Mouse (Mus musculus): ENCODE measurements around the gene Zfp935. TPM values are rescaled to one million over a fixed set of nuclear protein-coding genes. Genes with fewer than 3 reads are reported as not detected.
"Not testable (repeated sequence)": the region's sequence is repeated elsewhere in the genome, so short reads cannot be mapped to it uniquely, and the experiment has no call there.

The Zfp935 gene
- polyA plus RNA-seq (2012; ENCODE audit: insufficient read depth, insufficient read length, missing spikeins), result not detected in 2 replicates

GRCm38 (mm10) chr13:62558189-62559110, at the start of gene Zfp935:
Zfp935 (minus strand) TSS chr13:62558511.
- H3K27ac ChIP-seq (replicated peaks; ENCODE audit: low read depth, low read length); H3K4me1 ChIP-seq (ENCODE audit: control insufficient read depth, insufficient read depth, insufficient read length, low read length): not testable (repeated sequence)
- peak within 1 kb of the TSS; percentile 63 for H3K4me3 ChIP-seq (ENCODE audit: insufficient read depth, low read depth, low read length)

- H3K4me3 ChIP-seq (ENCODE audit: insufficient read depth, low read depth, low read length); H3K4me1 ChIP-seq (ENCODE audit: control insufficient read depth, insufficient read depth, insufficient read length, low read length); H3K27ac ChIP-seq (replicated peaks; ENCODE audit: low read depth, low read length): not testable (repeated sequence)
These were observed 12.8 kb upstream of the Zfp935 start, which contains the start of gene Zfp934 for GRCm38 (mm10) chr13:62571099-62571498. Zfp934 (minus strand) TSS chr13:62571199.

- H3K4me3 ChIP-seq (ENCODE audit: insufficient read depth, low read depth, low read length); H3K4me1 ChIP-seq (ENCODE audit: control insufficient read depth, insufficient read depth, insufficient read length, low read length); H3K27ac ChIP-seq (replicated peaks; ENCODE audit: low read depth, low read length): not testable (repeated sequence)
These were observed 3.4 kb upstream of the Zfp935 start for GRCm38 (mm10) chr13:62561696-62562095.

- H3K4me1 ChIP-seq (ENCODE audit: control insufficient read depth, insufficient read depth, insufficient read length, low read length); H3K4me3 ChIP-seq (ENCODE audit: insufficient read depth, low read depth, low read length); H3K27ac ChIP-seq (replicated peaks; ENCODE audit: low read depth, low read length): not testable (repeated sequence)
These were observed 28.2 kb downstream of the Zfp935 start for GRCm38 (mm10) chr13:62530129-62530528.

GRCm38 (mm10) chr13:62510641-62511420, 47.5 kb downstream of the Zfp935 start:
- not testable (repeated sequence) for H3K4me3 ChIP-seq (ENCODE audit: insufficient read depth, low read depth, low read length); H3K4me1 ChIP-seq (ENCODE audit: control insufficient read depth, insufficient read depth, insufficient read length, low read length); H3K27ac ChIP-seq (replicated peaks; ENCODE audit: low read depth, low read length)

GRCm38 (mm10) chr13:62472661-62473060, 85.7 kb downstream of the Zfp935 start:
- not testable (repeated sequence) for H3K27ac ChIP-seq (replicated peaks; ENCODE audit: low read depth, low read length); H3K4me3 ChIP-seq (ENCODE audit: insufficient read depth, low read depth, low read length); H3K4me1 ChIP-seq (ENCODE audit: control insufficient read depth, insufficient read depth, insufficient read length, low read length)

- H3K4me1 ChIP-seq (ENCODE audit: control insufficient read depth, insufficient read depth, insufficient read length, low read length); H3K4me3 ChIP-seq (ENCODE audit: insufficient read depth, low read depth, low read length); H3K27ac ChIP-seq (replicated peaks; ENCODE audit: low read depth, low read length): not testable (repeated sequence)
These were observed 88.4 kb downstream of the Zfp935 start for GRCm38 (mm10) chr13:62469947-62470346.

GRCm38 (mm10) chr13:62466424-62467334, 91.6 kb downstream of the Zfp935 start, which contains the start of gene Gm49359:
Gm49359 (minus strand) TSS chr13:62466832.
- Histone ChIP-seq H3K4me3 (ENCODE audit: insufficient read depth, low read depth, low read length) (peak within 1 kb of the TSS; percentile 75), H3K27ac (replicated peaks; ENCODE audit: low read depth, low read length) (peak within 1 kb of the TSS; percentile 61)
- not testable (repeated sequence) for H3K4me1 ChIP-seq (ENCODE audit: control insufficient read depth, insufficient read depth, insufficient read length, low read length)

Other genes with a start within 250 kb of the Zfp935 start
- gene Gm3604, start 175.3 kb downstream of the Zfp935 start, polyA plus RNA-seq (2012; ENCODE audit: insufficient read depth, insufficient read length, missing spikeins), result 0.92 and 1.9 TPM in 2 replicates
- gene Gm49359, start 91.7 kb downstream of the Zfp935 start, polyA plus RNA-seq (2012; ENCODE audit: insufficient read depth, insufficient read length, missing spikeins), result 3.6 and 6.5 TPM in 2 replicates
- gene Zfp934, start 12.7 kb upstream of the Zfp935 start, polyA plus RNA-seq (2012; ENCODE audit: insufficient read depth, insufficient read length, missing spikeins), result 4.5 and 5.2 TPM in 2 replicates
- 0.59 and 1.3 TPM in 2 replicates for gene 6720489N17Rik, start 65.7 kb upstream of the Zfp935 start, polyA plus RNA-seq (2012; ENCODE audit: insufficient read depth, insufficient read length, missing spikeins)
- gene Platr25, start 202.2 kb upstream of the Zfp935 start, polyA plus RNA-seq (2012; ENCODE audit: insufficient read depth, insufficient read length, missing spikeins), result 3.0 and 3.7 TPM in 2 replicates
- gene Gm5141, start 227.3 kb upstream of the Zfp935 start, polyA plus RNA-seq (2012; ENCODE audit: insufficient read depth, insufficient read length, missing spikeins), result not detected in 2 replicates